Mouse (Mus musculus) right cerebral cortex, postnatal 10 days (tissue): ENCODE measurements around the gene Pdhx.

Experiments
- DNase-seq, 2 experiments: peaks; one replicate each; pipeline ENCODE4 v3.0.0; 2021; ENCODE audit warnings: low spot score in 2 of 2

The Pdhx gene

GRCm38 (mm10) chr2:102987708-102988010, 85.7 kb downstream of the Pdhx start:
- DNase-seq, result no peak

GRCm38 (mm10) chr2:102986964-102987707, 86.2 kb downstream of the Pdhx start:
- no peak for DNase-seq

GRCm38 (mm10) chr2:102986424-102986823, 86.9 kb downstream of the Pdhx start:
- DNase-seq, result no peak

- no peak for DNase-seq
Measured at GRCm38 (mm10) chr2:102982822-102983221, 90.5 kb downstream of the Pdhx start.

GRCm38 (mm10) chr2:102981446-102982314, 91.6 kb downstream of the Pdhx start:
- no peak for DNase-seq

- DNase-seq, result no peak
Measured at GRCm38 (mm10) chr2:102980870-102981269, 92.4 kb downstream of the Pdhx start.

GRCm38 (mm10) chr2:102979519-102979918, 93.8 kb downstream of the Pdhx start:
- no peak for DNase-seq

GRCm38 (mm10) chr2:102979112-102979511, 94.2 kb downstream of the Pdhx start:
- no peak for DNase-seq

- no peak for DNase-seq
Measured at GRCm38 (mm10) chr2:102975358-102975945, 97.9 kb downstream of the Pdhx start.

GRCm38 (mm10) chr2:102973115-102973514, 100.2 kb downstream of the Pdhx start:
- no peak for DNase-seq

- no peak for DNase-seq
Measured at GRCm38 (mm10) chr2:102972575-102972974, 100.7 kb downstream of the Pdhx start.

GRCm38 (mm10) chr2:102971951-102972350, 101.4 kb downstream of the Pdhx start:
- no peak for DNase-seq
